ENCODE assay signal across 12 mouse cellular contexts in the genomic region with DNA sequence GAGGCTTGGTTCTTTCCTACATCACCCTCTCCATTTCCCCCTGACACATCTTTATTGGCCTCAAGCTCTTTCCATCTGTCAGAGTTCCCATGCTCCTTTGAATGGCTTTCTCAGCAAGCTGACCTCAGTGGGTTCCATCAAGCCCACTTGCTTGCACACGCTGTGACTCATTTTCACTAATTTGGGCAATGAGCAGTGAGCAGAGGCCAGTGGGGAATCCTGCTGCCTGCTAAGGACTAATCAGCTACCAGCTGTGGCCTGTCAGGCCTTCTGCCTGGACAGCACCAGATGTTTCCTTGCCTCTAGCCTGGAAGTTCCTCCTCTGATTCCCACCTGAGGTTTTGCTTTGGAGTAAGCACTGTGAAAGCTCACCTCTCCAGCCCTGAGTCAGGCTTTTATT.
A peak's percentile ranks its signal among the peaks of the same experiment; 100 is the strongest.
DNase-seq lines count a peak whose midpoint lies in the region; ATAC-seq lines count a peak whose summit lies in the region.
"Had no signal": no experiment of that assay in that cellular context is flagged by ENCODE, and none has a peak within 500 bp of the region (broad histone marks: within the 10 kb centered on the region; RNA-seq: fewer than 3 reads in every experiment).

No protein-coding gene starts in this region.

- H3K4me2 ChIP-seq in forebrain, embryonic 12.5 days: no peak overlapping the region
- H3K4me2 ChIP-seq in forebrain, embryonic 16.5 days (ENCODE audit: low read length): no peak overlapping the region
- no peak overlapping the region for H3K4me2 ChIP-seq in kidney, embryonic 14.5 days (replicated peaks; ENCODE audit: low read depth, low read length)
- H3K4me2 ChIP-seq: hindbrain, embryonic 15.5 days; liver, embryonic 15.5 days had no signal

- WGBS in forebrain, embryonic 12.5 days: 72% methylated on average over 1 of the region's 1 CpGs
- WGBS in forebrain, embryonic 16.5 days: 57% methylated on average over 1 of the region's 1 CpGs
- WGBS in kidney, embryonic 14.5 days: 42% methylated on average over 1 of the region's 1 CpGs
- WGBS in embryonic facial prominence, embryonic 10.5 days: 60% methylated on average over 1 of the region's 1 CpGs

- DNase-seq in kidney, postnatal 14 days: peak; percentile 2
- peak; percentile 13 for DNase-seq in 3T3-L1 (ENCODE audit: low read depth, low spot score)
- peak; percentile 22 for DNase-seq in embryonic facial prominence, embryonic 10.5 days (ENCODE audit: low spot score)
- no peak for DNase-seq in layer of hippocampus, adult 8-10 months (ENCODE audit: low spot score in 2 of 2)
- DNase-seq: adrenal gland, postnatal 10 days; kidney, adult 9 months had no signal

- no peaks in the 10 kb centered on the region for H3K36me3 ChIP-seq in forebrain, embryonic 12.5 days (replicated peaks)
- no peaks in the 10 kb centered on the region for H3K36me3 ChIP-seq in forebrain, embryonic 16.5 days (ENCODE audit: control insufficient read depth, insufficient read depth)
- no peaks in the 10 kb centered on the region for H3K36me3 ChIP-seq in kidney, embryonic 14.5 days (ENCODE audit: control insufficient read depth, insufficient read depth, low read length)
- no peaks in the 10 kb centered on the region for H3K36me3 ChIP-seq in embryonic facial prominence, embryonic 10.5 days (replicated peaks)
- H3K36me3 ChIP-seq: hindbrain, embryonic 15.5 days; liver, embryonic 15.5 days had no signal

- peak; percentile 44; the same call in 1 of the 2 replicates for ATAC-seq in forebrain, embryonic 12.5 days (ENCODE audit: low FRiP score)
- no peak for ATAC-seq in forebrain, embryonic 16.5 days
- ATAC-seq in kidney, embryonic 14.5 days (ENCODE audit: low FRiP score, low TSS enrichment): no peak
- ATAC-seq in monocyte, adult 5-6 weeks (replicated peaks; ENCODE audit: insufficient number of reproducible peaks, low FRiP score, low TSS enrichment, poor library complexity, severe bottlenecking): no peak

- no peaks in the 10 kb centered on the region for H3K4me1 ChIP-seq in forebrain, embryonic 12.5 days
- H3K4me1 ChIP-seq in forebrain, embryonic 16.5 days (replicated peaks; ENCODE audit: control insufficient read depth, insufficient read depth, low read length): no peaks in the 10 kb centered on the region
- no peaks in the 10 kb centered on the region for H3K4me1 ChIP-seq in kidney, embryonic 14.5 days (ENCODE audit: control insufficient read depth, insufficient read depth, low read length)
- H3K4me1 ChIP-seq in embryonic facial prominence, embryonic 10.5 days: 0 out of 2 replicates have a peak, but pooled peaks cover 2% of the 10 kb centered on the region
- H3K4me1 ChIP-seq: liver, embryonic 15.5 days had no signal

- no peak overlapping the region for H3K9ac ChIP-seq in forebrain, embryonic 12.5 days
- no peak overlapping the region for H3K9ac ChIP-seq in forebrain, embryonic 16.5 days (replicated peaks; ENCODE audit: low read depth, low read length)
- no peak overlapping the region for H3K9ac ChIP-seq in kidney, embryonic 14.5 days (ENCODE audit: low read depth, low read length)
- H3K9ac ChIP-seq: hindbrain, embryonic 15.5 days; liver, embryonic 15.5 days had no signal

- H3K27me3 ChIP-seq in forebrain, embryonic 12.5 days: no peaks in the 10 kb centered on the region
- H3K27me3 ChIP-seq in forebrain, embryonic 16.5 days (replicated peaks; ENCODE audit: control insufficient read depth, insufficient read depth, low read length): no peaks in the 10 kb centered on the region
- H3K27me3 ChIP-seq in kidney, embryonic 14.5 days (ENCODE audit: control insufficient read depth, insufficient read depth, low read length): no peaks in the 10 kb centered on the region
- no peaks in the 10 kb centered on the region for H3K27me3 ChIP-seq in embryonic facial prominence, embryonic 10.5 days (replicated peaks; ENCODE audit: low read depth, poor library complexity, severe bottlenecking)
- H3K27me3 ChIP-seq: hindbrain, embryonic 15.5 days; liver, embryonic 15.5 days had no signal

- H3K4me3 ChIP-seq in forebrain, embryonic 12.5 days (replicated peaks): no peak overlapping the region
- H3K4me3 ChIP-seq in forebrain, embryonic 16.5 days (replicated peaks; ENCODE audit: low read length): no peak overlapping the region
- no peak overlapping the region for H3K4me3 ChIP-seq in kidney, embryonic 14.5 days (ENCODE audit: low read length)
- H3K4me3 ChIP-seq in embryonic facial prominence, embryonic 10.5 days: no peak overlapping the region
- H3K4me3 ChIP-seq: hindbrain, embryonic 15.5 days; liver, embryonic 15.5 days had no signal

- no peaks in the 10 kb centered on the region for H3K9me3 ChIP-seq in forebrain, embryonic 12.5 days
- no peaks in the 10 kb centered on the region for H3K9me3 ChIP-seq in forebrain, embryonic 16.5 days (ENCODE audit: control insufficient read depth, low read length)
- no peaks in the 10 kb centered on the region for H3K9me3 ChIP-seq in kidney, embryonic 14.5 days (ENCODE audit: control insufficient read depth, low read length)
- no peaks in the 10 kb centered on the region for H3K9me3 ChIP-seq in embryonic facial prominence, embryonic 10.5 days
- H3K9me3 ChIP-seq: hindbrain, embryonic 15.5 days; liver, embryonic 15.5 days had no signal

- no peak overlapping the region for H3K27ac ChIP-seq in forebrain, embryonic 12.5 days
- H3K27ac ChIP-seq in forebrain, embryonic 16.5 days (ENCODE audit: low read length): no peak overlapping the region
- no peak overlapping the region for H3K27ac ChIP-seq in kidney, embryonic 14.5 days (ENCODE audit: low read depth, low read length)
- H3K27ac ChIP-seq in embryonic facial prominence, embryonic 10.5 days (replicated peaks): no peak overlapping the region
- H3K27ac ChIP-seq: hindbrain, embryonic 15.5 days; liver, embryonic 15.5 days had no signal

Comparison
In these comparisons a context has a peak if more than half of its experiments do, and no peak if none do; other contexts are left out.
1. DNase-seq: peak in kidney, postnatal 14 days (single experiment), 3T3-L1 (single experiment) and embryonic facial prominence, embryonic 10.5 days (single experiment); none in layer of hippocampus, adult 8-10 months (0 of 2).